Mouse (Mus musculus) midbrain, embryonic 10.5 days (tissue): ENCODE measurements around the gene Sipa1. TPM values are rescaled to one million over a fixed set of nuclear protein-coding genes. Genes with fewer than 3 reads are reported as not detected.
A peak's percentile ranks its signal among the peaks of the same experiment; 100 is the strongest.
"Not testable (repeated sequence)": the region's sequence is repeated elsewhere in the genome, so short reads cannot be mapped to it uniquely, and the experiment has no call there.

ENCODE experiments used
- DNase-seq: peaks from one replicate; pipeline ENCODE4 v3.0.0-alpha.2; 2017; ENCODE audit warnings: low spot score
- H3K27ac ChIP-seq: fragments of 300-500 bp; sonication (generic); replicated peaks from 2 replicates; pipeline ENCODE4 v1.5.1; 2016; ENCODE audit warnings: mild to moderate bottlenecking
- H3K27me3 ChIP-seq: fragments of 300-500 bp; sonication (generic); 2 replicates; pipeline ENCODE4 v1.6.1; 2016; ENCODE audit warnings: low read depth, mild to moderate bottlenecking; ENCODE audit not compliant: poor library complexity, severe bottlenecking
- H3K36me3 ChIP-seq: fragments of 300-500 bp; sonication (generic); 2 replicates; pipeline ENCODE4 v1.6.1; 2016; ENCODE audit warnings: mild to moderate bottlenecking, moderate library complexity
- H3K4me1 ChIP-seq: fragments of 300-500 bp; sonication (generic); 2 replicates; pipeline ENCODE4 v1.6.1; 2016
- H3K4me3 ChIP-seq: fragments of 300-500 bp; sonication (generic); 2 replicates; pipeline ENCODE4 v1.5.1; 2016; ENCODE audit warnings: mild to moderate bottlenecking, moderate library complexity
- H3K9me3 ChIP-seq: fragments of 300-500 bp; sonication (generic); replicated peaks from 2 replicates; pipeline ENCODE4 v1.6.1; 2016; ENCODE audit warnings: mild to moderate bottlenecking
- WGBS: fragments of 180-500 bp; shearing (Covaris S2); methylation state at CpG from one replicate; pipeline ENCODE4 v1.1.7; 2016; 5-methylcytosine and 5-hydroxymethylcytosine counted together
- polyA plus RNA-seq: library from polyadenylated mRNA; unstranded; fragments of >200 nt; fragmentation: Nextera tagmentation; extraction: Ambion mirVana; gene quantifications from 2 replicates; pipeline ENCODE4 v1.2.1, GENCODE M21; 2016

Gene Sipa1
- polyA plus RNA-seq, 1 experiment from 2014 or later: 22.9 TPM

DNA sequence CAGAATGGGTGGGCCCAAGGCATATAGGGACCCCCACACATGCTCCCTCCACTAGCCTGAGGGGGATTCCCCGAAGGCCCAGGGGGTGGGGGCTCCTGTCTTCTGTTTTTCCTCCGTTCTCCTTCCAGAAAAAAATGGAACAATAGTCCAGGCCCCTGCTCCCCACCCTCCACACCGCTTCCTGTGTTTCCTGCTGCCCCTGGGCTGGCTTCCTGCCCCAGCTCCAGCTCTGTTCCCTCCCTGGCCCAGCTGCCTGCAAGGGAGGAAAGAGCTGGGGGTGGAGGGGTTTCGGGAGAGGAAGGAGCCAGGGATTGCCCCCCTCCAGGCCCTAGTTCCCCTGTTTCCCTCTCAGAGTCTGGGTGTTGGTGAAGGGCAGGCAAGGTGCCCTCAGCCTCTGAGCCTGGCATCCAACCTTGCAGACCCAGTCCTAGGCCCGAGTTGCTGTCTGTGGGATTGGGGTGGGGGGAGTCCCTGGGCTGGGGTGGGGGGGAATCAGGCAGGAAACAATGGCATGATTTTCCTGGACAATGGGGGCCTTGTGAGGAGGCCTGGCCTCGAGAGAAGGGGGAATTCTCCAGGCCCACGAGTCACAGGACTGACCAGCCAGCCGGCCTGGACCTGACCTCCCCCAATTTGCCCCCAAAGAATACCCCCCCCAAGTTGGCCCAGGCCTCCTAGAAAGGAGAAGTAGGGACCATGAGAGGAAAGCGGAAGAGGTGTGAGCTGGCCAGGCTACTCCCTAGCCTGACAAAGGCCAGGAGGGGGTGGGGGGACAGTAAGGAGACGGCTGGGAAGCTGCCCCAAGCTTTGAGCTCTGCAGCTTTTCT, 28.8 kb upstream of the Sipa1 start:
- Histone ChIP-seq H3K4me3 (peak overlapping the region; percentile 90), H3K4me1 (peaks cover 69% of the 10 kb centered on the region), H3K36me3 (peaks cover 64% of the 10 kb centered on the region), H3K9me3 (no peaks in the 10 kb centered on the region), H3K27me3 (peaks cover 20% of the 10 kb centered on the region), H3K27ac (peak overlapping the region; percentile 59)
- 72% methylated on average over 10 of the region's 10 CpGs for WGBS
- DNase-seq: no peak

DNA sequence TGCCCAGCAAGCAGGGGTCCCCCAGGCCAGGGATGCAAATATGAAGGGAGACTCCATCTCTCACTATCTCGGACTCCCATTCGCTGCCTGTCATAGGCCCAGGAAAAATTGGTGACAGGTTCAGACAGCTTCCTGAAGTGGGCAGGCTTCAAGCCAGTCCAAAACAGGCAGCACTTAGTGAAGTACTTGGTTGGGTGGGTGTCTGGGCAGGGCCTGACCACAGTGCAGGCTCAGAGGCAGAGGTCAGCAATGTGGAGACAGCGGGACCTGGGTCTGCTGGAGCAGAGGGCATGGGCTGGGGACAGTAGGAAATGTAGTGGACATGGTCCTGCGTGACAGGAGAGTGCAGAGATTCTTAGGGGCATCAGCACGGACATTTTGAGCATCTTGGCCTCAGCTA, 28.1 kb upstream of the Sipa1 start:
- H3K9me3 ChIP-seq: no peaks in the 10 kb centered on the region
- WGBS: 85% methylated on average over 5 of the region's 5 CpGs
- peak overlapping the region; percentile 90 for H3K4me3 ChIP-seq
- peaks cover 72% of the 10 kb centered on the region for H3K4me1 ChIP-seq
- H3K27me3 ChIP-seq: peaks cover 20% of the 10 kb centered on the region
- peaks cover 63% of the 10 kb centered on the region for H3K36me3 ChIP-seq
- no peak for DNase-seq
- H3K27ac ChIP-seq: 0 out of 2 replicates have a peak overlapping the region, but pooled peaks have one; percentile 59

DNA sequence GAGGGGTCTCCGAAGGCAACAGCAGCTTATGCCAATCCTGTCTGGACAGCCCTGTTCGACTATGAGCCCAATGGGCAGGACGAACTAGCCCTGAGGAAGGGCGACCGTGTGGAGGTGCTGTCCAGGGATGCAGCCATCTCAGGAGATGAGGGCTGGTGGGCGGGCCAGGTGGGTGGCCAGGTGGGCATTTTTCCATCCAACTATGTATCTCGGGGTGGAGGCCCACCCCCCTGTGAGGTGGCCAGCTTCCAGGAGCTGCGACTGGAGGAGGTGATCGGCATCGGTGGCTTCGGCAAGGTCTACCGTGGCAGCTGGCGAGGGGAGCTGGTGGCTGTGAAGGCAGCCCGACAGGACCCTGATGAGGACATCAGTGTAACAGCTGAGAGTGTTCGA, 26.8 kb upstream of the Sipa1 start:
- DNase-seq: no peak
- Histone ChIP-seq H3K27ac (peak overlapping the region; percentile 90), H3K4me1 (peaks cover 60% of the 10 kb centered on the region), H3K9me3 (no peaks in the 10 kb centered on the region), H3K27me3 (peaks cover 14% of the 10 kb centered on the region), H3K36me3 (peaks cover 67% of the 10 kb centered on the region), H3K4me3 (peak overlapping the region; percentile 90)
- 80% methylated on average over 15 of the region's 15 CpGs for WGBS

DNA sequence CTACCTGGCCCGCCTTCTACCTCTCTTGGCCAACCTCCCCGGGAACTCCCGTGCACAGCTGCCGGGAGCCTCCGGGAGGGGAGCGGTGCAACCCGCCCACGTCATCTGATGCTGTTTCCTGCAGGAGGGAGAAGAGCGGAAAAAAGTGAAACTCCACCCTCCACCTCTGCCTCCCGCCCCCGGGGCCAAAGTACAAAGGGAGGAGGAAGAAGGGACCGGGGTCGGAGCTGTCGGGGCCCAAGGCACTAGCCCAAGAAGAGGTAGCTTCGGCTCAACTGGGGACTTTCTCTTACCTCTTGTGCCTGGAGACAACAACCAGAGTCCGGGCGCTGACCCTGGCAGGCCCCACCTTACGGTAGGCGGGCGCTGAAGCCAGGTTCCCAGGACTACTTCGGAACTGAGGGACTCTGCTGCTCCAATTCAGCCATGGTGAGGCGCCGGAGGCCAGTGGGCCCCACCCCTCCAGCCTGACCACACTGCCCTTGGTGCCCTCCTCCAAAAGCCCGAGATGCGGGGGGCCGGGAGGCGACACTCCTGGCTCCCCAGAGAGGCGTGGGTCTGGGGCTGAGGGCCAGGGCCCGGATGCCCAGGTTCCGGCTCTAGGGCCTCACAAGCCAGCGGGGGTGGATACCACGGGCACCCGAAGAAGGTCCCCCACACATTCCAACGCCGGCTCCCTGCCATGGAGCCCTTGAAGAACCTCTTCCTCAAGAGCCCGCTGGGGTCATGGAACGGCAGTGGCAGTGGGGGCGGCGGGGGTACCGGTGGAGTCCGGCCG, 26.2 kb upstream of the Sipa1 start:
- Histone ChIP-seq H3K27me3 (peaks cover 8% of the 10 kb centered on the region), H3K4me1 (peaks cover 54% of the 10 kb centered on the region), H3K36me3 (peaks cover 67% of the 10 kb centered on the region), H3K27ac (peak overlapping the region; percentile 90), H3K4me3 (peak overlapping the region; percentile 90), H3K9me3 (no peaks in the 10 kb centered on the region)
- peak; percentile 75 for DNase-seq
- WGBS: 11% methylated on average over 42 of the region's 42 CpGs

DNA sequence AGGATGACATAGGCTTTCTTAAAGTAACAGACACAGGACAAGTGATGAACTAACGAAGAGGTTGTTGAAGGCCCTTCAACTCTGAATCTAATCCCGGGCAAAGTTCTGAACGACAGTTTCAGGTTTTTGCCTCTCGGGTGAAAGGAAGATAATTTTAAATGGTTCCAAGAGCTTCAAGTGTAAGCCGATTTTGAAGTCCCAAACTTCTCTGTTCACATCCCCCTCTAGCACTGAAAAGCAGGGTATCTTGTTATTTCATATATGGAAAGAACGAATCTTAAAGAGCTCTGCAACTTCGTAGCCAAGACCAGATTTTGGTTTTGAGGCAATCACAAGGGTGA, 25.6 kb upstream of the Sipa1 start:
- Histone ChIP-seq H3K4me1 (peaks cover 54% of the 10 kb centered on the region), H3K27ac (peak overlapping the region; percentile 90), H3K4me3 (peak overlapping the region; percentile 90), H3K9me3 (no peaks in the 10 kb centered on the region), H3K36me3 (peaks cover 69% of the 10 kb centered on the region), H3K27me3 (peaks cover 1% of the 10 kb centered on the region)
- WGBS: 1% methylated on average over 7 of the region's 7 CpGs
- peak; percentile 21 for DNase-seq

DNA sequence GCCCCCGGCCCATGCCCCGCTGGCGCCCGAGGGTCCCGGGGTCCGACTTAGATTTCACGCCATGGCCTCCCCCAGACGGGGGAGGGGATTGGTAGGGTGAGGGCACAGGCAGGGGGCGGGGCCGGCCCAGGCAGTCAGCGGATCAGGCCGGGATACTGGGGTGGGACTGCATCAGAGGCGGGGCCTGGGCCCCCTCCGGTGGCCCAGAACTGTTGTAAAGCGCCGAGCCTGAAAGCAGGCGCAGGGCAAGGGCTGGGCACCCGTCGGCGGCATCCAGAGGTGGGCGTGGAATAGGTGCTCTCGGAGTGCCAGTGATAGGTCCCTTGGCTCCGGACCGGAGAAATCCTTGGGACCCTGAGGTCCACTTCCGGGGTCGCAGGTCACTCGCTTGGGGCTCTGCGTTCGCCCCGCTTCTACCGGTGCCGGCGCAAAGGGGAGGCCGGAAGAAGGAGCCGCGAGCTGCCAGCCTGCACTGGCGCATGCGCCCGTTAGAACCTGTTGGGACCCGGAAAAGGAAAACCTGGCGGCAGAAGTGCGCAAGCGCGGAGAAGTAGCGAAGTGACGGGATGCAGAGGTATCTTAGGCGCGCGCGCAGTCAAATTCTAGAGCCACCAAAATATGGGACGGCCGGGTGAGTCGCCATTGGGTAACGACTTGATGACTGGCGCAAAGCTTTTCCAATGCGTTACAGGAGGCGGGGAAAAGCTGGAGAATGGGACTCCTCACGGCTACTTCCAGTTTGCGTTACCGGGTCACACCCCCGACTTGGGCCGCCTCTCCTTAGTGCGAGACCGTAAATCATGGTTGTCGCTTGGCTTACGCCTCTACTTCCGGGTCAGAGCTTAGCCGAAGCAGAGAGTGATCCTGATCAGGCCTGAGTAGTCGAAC, 24.9 kb upstream of the Sipa1 start, which contains the start of the genes Map3k11 and Pcnx3:
Gene Map3k11 (plus strand): TSS at position 543 of the 888 bp plus-strand sequence.
Gene Pcnx3 (minus strand): TSS at position 709 of the 888 bp plus-strand sequence.
- DNase-seq: peak; percentile 96
- H3K36me3 ChIP-seq: peaks cover 69% of the 10 kb centered on the region
- peaks cover 54% of the 10 kb centered on the region for H3K4me1 ChIP-seq
- H3K27ac ChIP-seq: peak within 1 kb of the TSS; percentile 90
- under 1% methylated on average over 69 of the region's 69 CpGs for WGBS
- no peaks in the 10 kb centered on the region for H3K9me3 ChIP-seq
- H3K4me3 ChIP-seq: peak within 1 kb of the TSS; percentile 90
- H3K27me3 ChIP-seq: no peaks in the 10 kb centered on the region

DNA sequence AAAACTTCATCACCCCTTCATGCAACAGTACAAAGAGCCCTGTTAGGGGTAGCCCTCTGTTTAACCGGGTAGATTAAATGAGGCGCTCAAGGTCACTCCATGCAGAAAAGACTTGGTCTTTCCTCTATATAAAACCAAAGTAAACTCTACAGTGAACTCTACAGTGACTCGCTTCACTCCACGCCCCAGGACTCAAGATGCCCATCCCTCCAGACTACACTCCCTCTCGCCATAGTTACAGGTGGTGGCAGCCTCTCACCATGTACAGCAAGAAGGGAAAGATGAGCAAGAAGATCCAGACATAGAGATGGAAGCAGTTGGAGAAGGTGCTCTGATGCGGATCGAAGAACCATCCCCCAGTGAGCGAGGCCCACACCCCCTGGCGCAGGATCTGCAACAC, 24.2 kb upstream of the Sipa1 start:
- peaks cover 69% of the 10 kb centered on the region for H3K36me3 ChIP-seq
- H3K27ac ChIP-seq: peak overlapping the region; percentile 90
- WGBS: 23% methylated on average over 9 of the region's 9 CpGs
- H3K4me3 ChIP-seq: peak overlapping the region; percentile 90
- no peaks in the 10 kb centered on the region for H3K9me3 ChIP-seq
- H3K4me1 ChIP-seq: peaks cover 50% of the 10 kb centered on the region
- H3K27me3 ChIP-seq: no peaks in the 10 kb centered on the region
- DNase-seq: no peak

DNA sequence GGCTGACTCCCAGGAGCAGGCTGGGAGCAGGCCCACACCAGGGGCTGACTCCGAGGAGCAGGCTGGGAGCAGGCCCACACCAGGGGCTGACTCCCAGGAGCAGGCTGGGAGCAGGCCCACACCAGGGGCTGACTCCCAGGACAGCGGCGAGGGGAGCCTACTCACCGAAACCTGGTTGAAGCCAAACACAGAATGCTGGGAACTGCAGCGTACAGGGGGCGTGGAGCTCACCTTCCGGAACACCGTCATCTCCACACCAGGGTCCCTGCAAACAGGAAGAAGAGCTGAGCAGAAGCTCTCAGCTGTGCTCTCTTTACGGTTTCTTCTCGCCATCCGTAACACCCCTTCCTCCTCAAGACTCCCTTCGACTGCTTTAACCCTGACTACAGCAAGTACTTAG, 23.4 kb upstream of the Sipa1 start:
- H3K27me3 ChIP-seq, H3K9me3 ChIP-seq, DNase-seq: not testable (repeated sequence)
- Histone ChIP-seq H3K4me1 (peaks cover 42% of the 10 kb centered on the region), H3K27ac (0 out of 2 replicates have a peak overlapping the region, but pooled peaks have one; percentile 19), H3K36me3 (peaks cover 69% of the 10 kb centered on the region), H3K4me3 (peak overlapping the region; percentile 90)
- WGBS: 96% methylated on average over 12 of the region's 12 CpGs

DNA sequence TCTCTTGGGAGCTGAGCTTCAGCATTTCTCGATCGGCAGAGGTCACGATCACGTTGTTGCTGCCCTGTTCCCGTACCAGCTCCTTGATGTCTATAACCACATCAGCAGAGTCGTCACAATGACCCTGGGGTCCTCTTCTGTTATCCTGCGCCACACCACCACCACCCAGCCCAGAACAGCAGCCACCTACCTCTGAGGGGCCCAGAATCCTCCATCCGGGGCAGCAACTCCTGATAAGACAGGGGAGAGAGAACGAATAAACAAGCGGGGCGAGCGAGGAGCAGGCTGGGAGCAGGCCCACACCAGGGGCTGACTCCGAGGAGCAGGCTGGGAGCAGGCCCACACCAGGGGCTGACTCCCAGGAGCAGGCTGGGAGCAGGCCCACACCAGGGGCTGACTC, 22.9 kb upstream of the Sipa1 start:
- Histone ChIP-seq H3K27me3 (no peaks in the 10 kb centered on the region), H3K36me3 (peaks cover 69% of the 10 kb centered on the region), H3K4me3 (no peak overlapping the region), H3K27ac (no peak overlapping the region), H3K9me3 (no peaks in the 10 kb centered on the region), H3K4me1 (peaks cover 37% of the 10 kb centered on the region)
- WGBS: 90% methylated on average over 13 of the region's 13 CpGs
- no peak for DNase-seq

DNA sequence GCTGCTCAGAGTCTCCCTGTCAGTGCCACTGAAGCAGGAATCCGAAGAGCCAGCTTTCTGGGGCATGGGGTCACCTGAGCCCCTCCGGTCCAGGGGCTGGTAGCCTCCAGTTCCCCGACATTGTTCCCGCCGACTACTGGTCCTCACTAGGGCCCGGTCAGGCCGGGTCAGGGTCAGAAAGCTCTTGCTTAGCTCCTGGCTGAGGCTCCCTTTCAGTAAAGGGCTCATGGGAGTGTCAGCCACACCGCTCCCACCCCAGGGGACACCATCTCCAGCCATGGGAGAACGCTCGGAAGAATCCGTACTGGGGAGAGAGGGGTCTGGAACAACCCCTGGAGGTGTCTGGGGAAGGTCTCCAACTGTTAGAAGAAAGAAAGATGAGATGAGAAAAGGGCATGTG, 22.4 kb upstream of the Sipa1 start:
- Histone ChIP-seq H3K36me3 (peaks cover 69% of the 10 kb centered on the region), H3K4me3 (no peak overlapping the region), H3K27me3 (no peaks in the 10 kb centered on the region), H3K4me1 (peaks cover 31% of the 10 kb centered on the region), H3K9me3 (no peaks in the 10 kb centered on the region), H3K27ac (no peak overlapping the region)
- DNase-seq: no peak
- 92% methylated on average over 11 of the region's 11 CpGs for WGBS

DNA sequence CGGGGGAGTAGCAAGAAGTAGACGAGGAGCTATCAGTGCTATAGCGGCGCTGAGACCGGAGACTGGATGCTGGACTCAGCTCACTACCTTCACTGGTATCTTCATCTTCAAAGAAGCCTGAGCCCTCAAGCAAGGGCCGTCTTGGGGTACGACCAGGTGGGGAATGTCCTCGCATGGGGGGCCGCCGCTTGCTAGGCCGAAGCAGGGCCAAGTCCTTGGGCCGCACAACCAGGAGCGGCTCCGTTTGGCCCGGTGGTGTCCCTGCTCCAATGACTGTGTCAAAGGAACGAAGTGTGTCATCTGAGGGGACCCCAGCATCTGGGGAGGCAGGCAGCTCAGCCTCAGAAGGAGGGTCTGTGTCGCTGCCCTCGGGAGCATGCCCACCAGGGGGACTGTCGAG, 21.9 kb upstream of the Sipa1 start:
- Histone ChIP-seq H3K4me1 (peaks cover 27% of the 10 kb centered on the region), H3K9me3 (no peaks in the 10 kb centered on the region), H3K4me3 (peak overlapping the region; percentile 18; the same call in 1 of the 2 replicates), H3K27me3 (no peaks in the 10 kb centered on the region), H3K36me3 (peaks cover 69% of the 10 kb centered on the region), H3K27ac (no peak overlapping the region)
- no peak for DNase-seq
- 95% methylated on average over 19 of the region's 19 CpGs for WGBS

DNA sequence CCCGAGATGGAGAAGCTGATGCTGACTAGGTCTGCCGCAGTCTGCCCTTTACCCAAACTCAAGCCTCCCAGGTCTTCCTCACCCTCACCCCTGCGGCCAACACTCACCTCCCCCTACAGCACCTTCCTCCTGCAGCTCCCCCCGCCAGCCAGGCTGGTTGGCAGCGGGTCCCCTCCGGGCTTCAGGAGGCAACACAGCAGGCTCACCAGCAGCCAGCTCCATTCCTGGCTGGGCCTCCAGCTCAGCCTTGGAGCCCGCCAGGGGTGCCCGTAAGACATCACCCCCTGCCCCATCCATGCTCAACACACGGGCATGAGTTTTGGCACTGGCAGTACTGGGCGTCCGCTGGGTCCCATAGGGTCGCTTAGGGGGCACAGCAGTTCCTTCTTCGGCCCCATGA, 21.5 kb upstream of the Sipa1 start:
- 90% methylated on average over 13 of the region's 13 CpGs for WGBS
- no peak for DNase-seq
- Histone ChIP-seq H3K27me3 (no peaks in the 10 kb centered on the region), H3K4me1 (peaks cover 22% of the 10 kb centered on the region), H3K36me3 (peaks cover 72% of the 10 kb centered on the region), H3K4me3 (peak overlapping the region; percentile 18; the same call in 1 of the 2 replicates), H3K9me3 (no peaks in the 10 kb centered on the region), H3K27ac (no peak overlapping the region)
